Mouse (Mus musculus): ENCODE measurements at regions not wholly inside any gene's neighbourhood (a gene's known extent, or its start where the extent isn't known, plus 50 kb on each side); places are given as distances from the start of the nearest gene placed in this dataset.
"Not testable (repeated sequence)": the region's sequence is repeated elsewhere in the genome, so short reads cannot be mapped to it uniquely, and the experiment has no call there.

DNA sequence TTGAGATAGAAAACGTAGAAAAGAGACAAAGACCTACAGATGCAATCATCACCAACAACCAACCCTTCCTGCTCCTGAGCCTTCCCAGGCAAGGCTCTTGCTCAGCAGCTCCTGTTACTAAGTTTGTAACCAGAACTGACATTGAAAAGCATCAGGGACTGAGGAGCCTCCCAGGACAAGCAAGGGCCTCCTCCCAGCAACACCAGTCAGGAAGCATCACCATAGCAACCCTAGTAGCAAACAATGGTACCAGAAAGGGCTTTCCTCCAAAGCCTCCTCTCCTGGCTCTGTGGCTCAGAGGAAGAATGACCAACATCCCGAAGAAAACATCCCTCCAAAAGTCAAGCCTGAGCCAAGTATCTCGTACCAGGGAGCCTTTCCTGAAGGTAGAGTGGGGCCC, 1621.0 kb upstream of the Gm8797 start:
- no peaks in the 10 kb centered on the region for H3K9me3 ChIP-seq (ENCODE audit: low read length)
- no peak for TF ChIP-seq NANOG (IDR thresholded peaks at IDR 0.05; ENCODE audit: borderline replicate concordance, low read length)
- TF ChIP-seq POU5F1 (IDR thresholded peaks at IDR 0.05; ENCODE audit: borderline replicate concordance, low read length): no peak
- TF ChIP-seq CTCF (conservative IDR thresholded peaks at IDR 0.05; ENCODE audit: low read length): no peak
- no peaks in the 10 kb centered on the region for H3K36me3 ChIP-seq (ENCODE audit: insufficient read depth, low read length)
- no peak overlapping the region for H3K4me3 ChIP-seq (replicated peaks; ENCODE audit: low read length)
- H3K4me1 ChIP-seq (replicated peaks; ENCODE audit: low read depth, low read length): no peaks in the 10 kb centered on the region
- H3K27me3 ChIP-seq (ENCODE audit: insufficient read depth, low read length): no peaks in the 10 kb centered on the region

DNA sequence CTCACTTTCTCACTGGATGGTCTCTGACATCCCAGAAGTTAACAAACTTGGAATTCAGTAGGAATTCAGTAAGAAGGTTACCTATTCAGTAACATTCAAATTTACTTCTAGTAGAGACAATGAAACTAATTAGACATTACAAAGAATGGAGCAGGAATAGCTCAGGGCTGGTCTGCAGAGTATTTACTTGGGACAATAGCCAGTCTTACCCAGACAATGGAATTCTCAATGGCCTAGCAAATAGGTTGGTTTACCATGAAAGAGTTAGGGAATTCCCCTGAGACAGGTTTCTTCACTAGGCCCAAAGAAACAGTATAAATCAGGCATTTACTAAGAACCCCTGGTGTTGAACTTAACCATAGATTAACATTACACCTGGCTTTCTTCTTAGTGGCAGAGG, 1612.6 kb upstream of the Gm8797 start:
- peak; percentile 31; the same call in 1 of the 2 replicates for TF ChIP-seq NANOG (IDR thresholded peaks at IDR 0.05; ENCODE audit: borderline replicate concordance, low read length)
- H3K36me3 ChIP-seq (ENCODE audit: insufficient read depth, low read length); H3K4me3 ChIP-seq (replicated peaks; ENCODE audit: low read length); H3K27me3 ChIP-seq (ENCODE audit: insufficient read depth, low read length); H3K4me1 ChIP-seq (replicated peaks; ENCODE audit: low read depth, low read length): not testable (repeated sequence)
- H3K9me3 ChIP-seq (ENCODE audit: low read length): peaks cover 64% of the 10 kb centered on the region

DNA sequence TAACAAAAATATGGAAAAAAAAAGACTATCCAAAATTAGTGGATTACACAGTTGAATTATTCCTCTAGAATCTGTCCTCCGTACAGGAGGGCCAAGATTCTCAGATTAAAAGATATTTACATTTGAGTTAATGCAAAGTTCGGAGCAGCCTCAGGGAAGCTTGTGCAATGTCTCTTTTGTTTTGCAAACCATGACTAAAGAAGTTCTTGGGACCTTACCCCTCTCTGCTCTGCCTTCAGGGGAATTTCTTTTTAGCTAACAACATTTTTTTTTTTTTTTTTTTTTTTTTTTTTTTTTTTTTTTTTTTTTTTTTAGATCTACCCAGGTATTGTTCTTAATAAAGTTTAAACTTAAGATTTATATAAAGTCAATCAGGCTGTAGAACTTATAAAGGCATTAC, 1603.6 kb upstream of the Gm8797 start:
- Histone ChIP-seq H3K9me3 (ENCODE audit: low read length) (peaks cover 17% of the 10 kb centered on the region), H3K4me1 (replicated peaks; ENCODE audit: low read depth, low read length) (no peaks in the 10 kb centered on the region), H3K27me3 (ENCODE audit: insufficient read depth, low read length) (no peaks in the 10 kb centered on the region), H3K4me3 (replicated peaks; ENCODE audit: low read length) (no peak overlapping the region), H3K36me3 (ENCODE audit: insufficient read depth, low read length) (no peaks in the 10 kb centered on the region)
- TF ChIP-seq CTCF (conservative IDR thresholded peaks at IDR 0.05; ENCODE audit: low read length) (no peak), POU5F1 (IDR thresholded peaks at IDR 0.05; ENCODE audit: borderline replicate concordance, low read length) (no peak), NANOG (IDR thresholded peaks at IDR 0.05; ENCODE audit: borderline replicate concordance, low read length) (no peak)
